Mouse (Mus musculus): ENCODE results near the gene Nxf2.
"Not testable (repeated sequence)": the region's sequence is repeated elsewhere in the genome, so short reads cannot be mapped to it uniquely, and the experiment has no call there.

The Nxf2 gene

GRCm38 (mm10) chrX:134964546-134964945 lies at the start of gene Nxf2:
TSS of gene Nxf2 (minus strand) at chrX:134964754.
- DNase-seq (ENCODE audit: low spot score): no peak

GRCm38 (mm10) chrX:135011381-135011780 lies 46.8 kb upstream of the Nxf2 start:
- DNase-seq (ENCODE audit: low spot score): no peak

DNA sequence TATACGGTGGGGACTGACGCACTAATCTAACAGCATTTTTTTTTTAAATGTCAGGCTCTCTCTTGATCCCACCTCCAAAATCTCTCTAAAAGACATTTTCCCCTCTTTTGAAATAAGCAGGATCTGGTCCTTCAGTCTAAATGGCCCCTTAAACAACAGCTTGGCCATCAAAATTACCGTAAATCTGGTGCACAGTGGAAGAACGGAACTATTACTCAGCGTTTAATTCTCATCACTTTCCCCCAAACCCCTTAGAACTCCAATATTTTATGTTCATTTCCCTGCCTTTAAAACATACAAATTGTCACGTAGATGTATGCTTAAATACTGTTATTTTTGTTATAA lies 44.9 kb upstream of the Nxf2 start:
- no peak for DNase-seq (ENCODE audit: low spot score)

DNA sequence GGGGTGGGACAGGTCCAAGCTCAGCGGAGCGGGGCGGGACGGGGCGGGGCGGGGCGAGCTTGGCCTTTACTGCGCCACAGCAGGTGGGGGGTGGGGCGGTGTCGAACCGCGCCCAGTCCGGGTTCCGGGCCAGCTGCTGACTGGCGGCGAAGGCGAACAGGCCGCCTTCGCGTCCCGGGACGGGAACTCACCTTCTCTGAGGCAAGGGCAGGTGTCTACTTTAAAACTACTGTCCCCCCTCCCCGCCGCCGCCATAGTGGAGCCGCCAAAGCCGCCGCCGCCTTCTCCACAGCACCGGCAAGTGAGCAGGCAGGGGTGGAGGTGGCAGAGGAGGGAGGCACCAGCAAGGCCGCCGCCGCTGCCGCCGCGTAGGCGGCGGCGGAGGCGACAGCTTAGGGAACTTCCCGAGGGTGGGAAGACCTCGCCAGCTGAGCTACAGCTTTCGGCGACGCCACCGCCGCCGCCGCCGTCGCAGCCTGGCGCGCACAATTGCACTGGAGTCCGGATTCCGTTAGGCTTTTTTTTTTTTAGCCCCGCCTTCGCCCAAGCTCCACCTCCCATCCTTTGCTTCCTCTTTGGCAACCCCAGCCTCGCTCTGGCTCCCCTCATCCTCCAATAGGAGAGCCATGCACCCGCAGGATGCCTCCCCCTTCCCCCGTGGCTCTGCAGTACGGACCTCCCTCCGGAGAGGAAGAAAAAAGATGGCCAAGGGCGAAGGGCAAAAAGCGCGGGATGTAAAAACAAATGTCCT lies 44.3 kb upstream of the Nxf2 start, which contains the start of gene Zmat1:
Gene Zmat1 (minus strand): TSS at position 490 of the 751 bp plus-strand sequence.
- peak; percentile 95 for DNase-seq (ENCODE audit: low spot score)

- peak; percentile 43 for DNase-seq (ENCODE audit: low spot score)
These were observed 43.5 kb upstream of the Nxf2 start for GRCm38 (mm10) chrX:135008021-135008420.

DNA sequence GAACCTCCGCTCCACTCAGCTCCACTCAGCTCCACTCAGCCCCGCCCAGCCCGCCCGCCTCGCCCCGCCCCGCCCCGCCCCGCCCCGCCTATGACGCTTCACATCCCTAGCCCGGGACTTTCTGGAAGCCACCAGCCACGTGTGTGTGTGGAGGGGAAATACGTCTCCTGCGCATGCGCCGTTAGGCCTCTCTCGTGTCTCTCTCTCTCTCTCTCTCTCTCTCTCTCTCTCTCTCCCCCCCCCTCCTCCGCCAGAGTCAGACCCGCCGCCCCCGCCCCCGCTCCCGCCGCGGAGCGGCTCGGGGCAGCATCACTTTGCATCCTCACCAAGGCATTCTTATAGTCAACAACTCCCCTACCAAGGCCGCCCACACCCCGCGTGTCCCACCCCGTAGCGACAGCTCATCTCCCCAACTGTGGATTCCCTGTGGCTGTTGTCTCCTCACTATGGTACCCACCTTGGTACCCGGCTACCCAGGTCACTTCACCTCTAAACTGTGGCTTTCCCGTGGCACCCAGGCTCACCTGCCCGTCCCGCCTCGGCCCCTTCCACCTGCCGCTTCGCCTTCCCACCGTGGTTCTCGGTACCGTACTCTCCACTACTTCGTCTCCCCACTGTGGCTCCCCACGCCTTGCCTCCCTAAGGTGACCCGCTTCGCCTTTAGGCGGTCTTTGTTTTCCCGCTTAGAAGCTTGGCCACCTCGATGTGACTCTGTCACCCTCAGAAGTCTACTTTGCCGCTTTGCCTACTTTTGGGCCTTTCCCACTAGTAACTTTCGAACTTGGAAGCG lies 1.1 kb downstream of the Nxf2 start:
- DNase-seq (ENCODE audit: low spot score): peak; percentile 53

GRCm38 (mm10) chrX:134930361-134930760 lies 34.2 kb downstream of the Nxf2 start:
- DNase-seq (ENCODE audit: low spot score): peak; percentile 3

- no peak for DNase-seq (ENCODE audit: low spot score)
These were observed 34.6 kb downstream of the Nxf2 start for GRCm38 (mm10) chrX:134929927-134930326.

DNA sequence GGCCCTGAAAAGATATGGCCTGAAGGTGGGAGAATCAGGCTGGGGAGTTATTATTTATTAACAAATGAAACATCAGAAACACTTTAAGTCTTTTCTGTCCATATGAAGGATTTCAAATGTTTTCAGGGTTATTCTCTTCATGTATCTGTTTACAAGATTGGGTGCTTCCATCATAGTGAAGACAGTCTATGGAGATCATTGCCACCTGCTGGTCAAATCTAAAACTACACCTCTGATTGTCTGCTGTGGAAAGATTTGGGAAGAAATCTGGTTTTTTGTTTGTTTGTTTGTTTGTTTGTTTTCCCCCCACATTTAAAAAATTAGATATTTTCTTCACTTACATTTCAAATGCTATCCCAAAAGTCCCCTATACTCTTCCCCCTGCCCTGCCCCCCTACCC lies 39.5 kb downstream of the Nxf2 start:
- peak; percentile 35 for DNase-seq (ENCODE audit: low spot score)

DNA sequence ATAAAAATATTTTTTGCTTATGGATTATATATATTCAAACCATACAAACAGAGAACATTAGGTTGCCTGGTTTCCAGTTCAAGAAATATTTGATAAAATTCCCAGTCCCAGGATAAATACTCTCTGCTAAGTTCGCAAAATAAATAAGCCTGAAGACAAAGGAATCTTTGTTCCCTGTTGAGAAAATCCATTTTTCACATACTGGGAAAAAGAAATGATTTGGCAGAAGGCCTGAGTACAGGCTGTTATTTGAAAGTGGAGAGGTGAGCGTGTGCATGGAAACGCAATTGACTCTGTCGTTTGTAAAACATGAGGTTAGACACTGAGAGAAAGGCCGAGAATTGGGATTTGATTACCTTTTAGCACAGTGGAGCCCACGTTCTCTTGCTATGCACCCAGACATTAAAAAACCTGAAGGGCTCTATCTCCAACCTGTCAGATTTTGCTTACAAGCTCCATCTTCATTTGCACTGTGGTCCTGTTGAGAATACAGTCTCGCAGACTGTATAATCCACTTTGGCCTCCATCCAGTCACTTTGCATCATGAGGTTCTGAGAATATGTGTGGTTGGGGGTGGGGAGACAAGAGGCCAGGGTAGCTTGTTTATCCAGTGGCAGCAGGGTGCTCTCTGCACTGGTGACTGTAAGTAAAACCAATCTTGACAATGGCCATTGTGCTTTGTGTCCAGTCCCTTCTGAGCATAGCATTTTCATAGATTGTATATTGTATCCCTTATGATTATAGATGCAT lies 40.7 kb downstream of the Nxf2 start:
- no peak for DNase-seq (ENCODE audit: low spot score)

DNA sequence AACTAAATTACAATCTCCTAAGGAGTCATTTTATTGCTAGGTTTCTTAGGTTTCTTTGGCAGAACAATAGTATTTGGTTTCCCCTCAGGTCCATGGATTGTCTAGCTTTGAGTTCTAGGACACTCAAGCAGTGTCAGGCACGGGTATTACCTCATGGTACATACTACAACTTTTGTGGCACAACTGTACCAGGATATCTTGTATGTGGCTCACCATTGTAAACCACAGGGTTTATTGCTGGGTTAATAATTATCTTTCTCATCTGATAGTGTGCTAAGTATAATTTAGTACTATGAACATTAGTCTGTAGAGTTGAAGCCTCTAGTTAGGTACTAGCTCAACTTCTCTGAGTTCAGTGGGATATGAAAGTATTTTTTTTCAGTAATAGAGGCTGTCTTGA lies 45.3 kb downstream of the Nxf2 start:
- no peak for DNase-seq (ENCODE audit: low spot score)

DNA sequence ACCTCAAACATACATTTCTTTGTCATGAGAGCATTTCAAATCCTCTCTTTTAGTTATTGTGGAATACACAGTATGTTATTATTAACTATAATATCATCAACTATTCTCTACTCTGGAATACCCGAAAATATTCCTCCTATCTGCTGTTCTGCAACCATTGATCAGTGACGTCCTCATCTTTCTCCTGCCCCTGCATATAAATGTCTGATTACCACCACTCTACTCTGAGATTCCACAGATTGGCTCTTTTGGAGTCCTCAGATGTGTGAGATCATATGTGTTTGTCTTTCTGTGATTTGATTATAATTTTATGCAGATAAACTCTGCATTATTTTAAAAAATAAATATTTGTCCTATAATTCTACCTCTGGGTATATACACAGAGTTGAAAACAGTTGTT lies 48.8 kb downstream of the Nxf2 start:
- DNase-seq (ENCODE audit: low spot score): no peak

GRCm38 (mm10) chrX:134915315-134915714 lies 49.2 kb downstream of the Nxf2 start:
- DNase-seq (ENCODE audit: low spot score): not testable (repeated sequence)

GRCm38 (mm10) chrX:134914851-134915250 lies 49.7 kb downstream of the Nxf2 start:
- no peak for DNase-seq (ENCODE audit: low spot score)

DNA sequence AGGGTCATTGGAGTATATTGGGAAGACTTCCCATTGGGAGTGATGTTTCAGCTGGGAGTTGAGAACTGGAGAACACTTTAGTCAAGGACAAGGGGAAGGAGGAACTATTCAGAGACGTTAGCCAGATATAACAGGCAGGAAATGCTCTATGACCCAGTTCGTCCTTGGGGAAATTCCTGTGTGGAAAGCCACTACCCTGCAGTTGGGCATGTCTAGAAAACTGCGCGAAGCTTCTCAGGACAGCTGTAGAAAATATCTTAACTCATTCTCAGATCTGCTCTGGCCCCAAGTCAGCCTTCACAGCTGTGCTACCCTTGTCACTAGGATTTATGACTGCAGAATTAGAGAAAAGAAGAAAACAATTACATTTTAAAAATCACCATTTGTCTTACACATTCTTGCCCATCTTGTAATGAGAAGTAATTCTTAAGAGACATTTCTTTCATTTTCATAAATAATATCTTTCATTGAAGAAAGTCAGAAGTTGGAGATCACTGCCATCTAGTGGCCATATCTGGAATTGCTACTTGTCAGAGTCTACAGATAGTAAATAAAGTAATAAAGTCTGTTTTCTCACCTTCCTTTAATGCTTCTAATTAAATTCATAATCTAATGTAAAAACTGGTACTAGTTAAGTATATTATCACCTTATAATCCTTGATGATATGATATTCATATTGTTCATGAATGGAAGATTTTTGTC lies 51.2 kb downstream of the Nxf2 start:
- DNase-seq (ENCODE audit: low spot score): peak; percentile 24

- peak; percentile 5 for DNase-seq (ENCODE audit: low spot score)
These were observed 51.7 kb downstream of the Nxf2 start for GRCm38 (mm10) chrX:134912805-134913204.

GRCm38 (mm10) chrX:134910345-134910744 lies 54.2 kb downstream of the Nxf2 start:
- DNase-seq (ENCODE audit: low spot score): no peak

Data from lung, postnatal 25 days (tissue).